Mouse (Mus musculus) right cerebral cortex, adult 2 months (tissue): ENCODE measurements around the gene Fam205a4.
"Not testable (repeated sequence)": the region's sequence is repeated elsewhere in the genome, so short reads cannot be mapped to it uniquely, and the experiment has no call there.

Source experiments
- DNase-seq, 2 experiments: peaks; one replicate each; pipeline ENCODE4 v3.0.0; 2021 to 2022; ENCODE audit warnings: low spot score in 2 of 2

Gene Fam205a4

GRCm38 (mm10) chr4:41965758-41966157, at the start of gene Fam205a4:
Fam205a4 (plus strand) TSS chr4:41966058.
- not testable (repeated sequence) for DNase-seq

GRCm38 (mm10) chr4:41941272-41941671, 24.6 kb upstream of the Fam205a4 start, which contains the start of gene Gm20878:
Gm20878 (plus strand) TSS chr4:41941572.
- DNase-seq = not testable (repeated sequence)
